Comparison of ENCODE assay signal across 21 mouse cellular contexts in the genomic region with DNA sequence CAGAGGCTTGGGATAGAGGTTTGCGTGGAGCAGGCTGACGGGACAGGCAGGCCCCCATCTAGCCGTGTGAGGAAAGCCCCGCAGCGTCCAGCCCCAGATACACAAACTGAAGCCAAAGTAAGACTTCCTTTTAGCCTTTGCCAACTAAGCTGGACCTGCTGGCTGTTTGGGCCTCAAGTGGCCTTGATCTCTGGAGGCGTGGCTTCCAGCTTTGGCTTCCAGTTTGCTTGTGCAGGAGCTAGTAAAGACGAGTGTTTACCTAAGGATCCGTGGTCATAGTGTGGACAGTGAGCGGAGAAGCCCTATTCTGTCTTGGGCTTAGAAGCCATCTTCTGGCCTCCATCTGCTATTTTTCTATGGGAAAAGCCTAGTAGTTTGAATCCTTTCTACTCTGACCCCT. TPM values are rescaled to one million over a fixed set of nuclear protein-coding genes. Genes with fewer than 3 reads are reported as not detected.
A peak's percentile ranks its signal among the peaks of the same experiment; 100 is the strongest.
DNase-seq lines count a peak whose midpoint lies in the region; ATAC-seq and TF ChIP-seq lines count a peak whose summit lies in the region.
"Had no signal": no experiment of that assay in that cellular context is flagged by ENCODE, and none has a peak within 500 bp of the region (broad histone marks: within the 10 kb centered on the region; RNA-seq: fewer than 3 reads in every experiment).

No protein-coding gene starts in this region.

- no peaks in the 10 kb centered on the region for H3K27me3 ChIP-seq in liver, adult 2 months (ENCODE audit: control insufficient read depth, insufficient read depth, low read length)
- no peaks in the 10 kb centered on the region for H3K27me3 ChIP-seq in liver, embryonic 12.5 days (replicated peaks)
- H3K27me3 ChIP-seq: forebrain, embryonic 13.5 days had no signal

- H3K4me1 ChIP-seq in liver, adult 2 months (ENCODE audit: control insufficient read depth, insufficient read depth, low read length) = peaks cover 12% of the 10 kb centered on the region
- H3K4me1 ChIP-seq in liver, embryonic 12.5 days = peaks cover 12% of the 10 kb centered on the region
- H3K4me1 ChIP-seq: forebrain, embryonic 13.5 days had no signal

- no peak for TF ChIP-seq CTCF in liver, adult 2 months (IDR thresholded peaks at IDR 0.05; ENCODE audit: low read depth, low read length)

- peak; percentile 93 for DNase-seq in liver, adult 2 months (ENCODE audit: extremely low read depth, low read depth, low spot score)
- peak; percentile 42 for DNase-seq in testis, postnatal 10 days (ENCODE audit: low spot score)
- DNase-seq in testis, postnatal 14 days (ENCODE audit: low spot score) = no peak
- DNase-seq in adrenal gland, postnatal 14 days = peak; percentile 48
- DNase-seq in yolk sac, embryonic 10.5 days (ENCODE audit: low spot score) = peak; percentile 59
- DNase-seq: cerebellum, adult 8-10 months; gastrocnemius, postnatal 25 days; lung, embryonic 14.5 days had no signal

- H3K27ac ChIP-seq in liver, adult 2 months (replicated peaks; ENCODE audit: insufficient read depth, low read depth, low read length) = peak overlapping the region; percentile 55
- H3K27ac ChIP-seq in liver, embryonic 12.5 days = no peak overlapping the region
- H3K27ac ChIP-seq: forebrain, embryonic 13.5 days; hindbrain, embryonic 10.5 days; hindbrain, postnatal 0 days; layer of hippocampus, adult 2 months had no signal

- no peak overlapping the region for H3K4me3 ChIP-seq in liver, adult 2 months (ENCODE audit: insufficient read depth, low read depth, low read length)
- no peak overlapping the region for H3K4me3 ChIP-seq in liver, embryonic 12.5 days
- H3K4me3 ChIP-seq: forebrain, embryonic 13.5 days; hindbrain, embryonic 10.5 days; layer of hippocampus, adult 2 months had no signal

- no peak for ATAC-seq in liver, embryonic 12.5 days
- ATAC-seq in megakaryocyte-erythroid progenitor cell, adult 5-6 weeks (replicated peaks; ENCODE audit: low FRiP score, low TSS enrichment, poor library complexity, severe bottlenecking) = no peak
- ATAC-seq: forebrain, embryonic 13.5 days; hindbrain, postnatal 0 days; intestine, postnatal 0 days; midbrain, embryonic 16.5 days had no signal

- no peaks in the 10 kb centered on the region for H3K9me3 ChIP-seq in liver, embryonic 12.5 days (replicated peaks)
- H3K9me3 ChIP-seq: forebrain, embryonic 13.5 days; hindbrain, embryonic 10.5 days had no signal

- TF ChIP-seq POLR2A in liver, adult 2 months (IDR thresholded peaks at IDR 0.05; ENCODE audit: extremely low read depth, insufficient read depth, low read length) = no peak

- no peak overlapping the region for H3K4me2 ChIP-seq in liver, embryonic 12.5 days
- H3K4me2 ChIP-seq: forebrain, embryonic 13.5 days; lung, embryonic 14.5 days had no signal

- no peak overlapping the region for H3K9ac ChIP-seq in liver, adult 2 months (ENCODE audit: low read depth, low read length)
- no peak overlapping the region for H3K9ac ChIP-seq in liver, embryonic 12.5 days
- H3K9ac ChIP-seq: forebrain, embryonic 13.5 days; lung, embryonic 14.5 days had no signal

- 11% methylated on average over 9 of the region's 9 CpGs for WGBS in liver, adult 2 months
- 77% methylated on average over 9 of the region's 9 CpGs for WGBS in liver, embryonic 12.5 days (ENCODE audit: insufficient replicate concordance)

- peaks cover 5% of the 10 kb centered on the region; the same call in 1 of the 2 replicates for H3K79me2 ChIP-seq in liver, adult 2 months (ENCODE audit: control insufficient read depth, insufficient read depth, low read length)

- no peaks in the 10 kb centered on the region; the same call in 1 of the 2 replicates for H3K36me3 ChIP-seq in liver, adult 2 months (ENCODE audit: control insufficient read depth, insufficient read depth, low read length)
- no peaks in the 10 kb centered on the region for H3K36me3 ChIP-seq in liver, embryonic 12.5 days
- H3K36me3 ChIP-seq: hindbrain, embryonic 10.5 days had no signal

RNA-seq across cellular contexts. Expression of gene Cd160, which starts 16.7 kb away (rescaled TPM):
- total RNA-seq in liver, adult 2 months (2014; rRNA removed) = 0.37 and 0.67 TPM in 2 replicates
- 0.16 and 0.22 TPM in 2 replicates for polyA plus RNA-seq in liver, adult 2 months (2012; rRNA removed)
- 0.08 and 0.13 TPM in 2 replicates for polyA plus RNA-seq in liver, embryonic 12.5 days (2016; fragmentation: Nextera tagmentation; extraction: Ambion mirVana)
- total RNA-seq in adrenal gland, postnatal 14 days (2021) = not detected in 2 replicates
- total RNA-seq in megakaryocyte-erythroid progenitor cell, adult 5-6 weeks (2014; fragmentation: Nextera tagmentation) = 0.76 and 3.2 TPM in 2 replicates
- total RNA-seq in megakaryocyte-erythroid progenitor cell, adult 5-6 weeks (2017) = 0.46 and 2.0 TPM in 2 replicates
- total RNA-seq: common myeloid progenitor, adult 5-6 weeks; gastrocnemius, postnatal 25 days; hindbrain, postnatal 0 days; layer of hippocampus, adult 2 months; left cerebral cortex, postnatal 25 days had no signal
- polyA plus RNA-seq: embryonic facial prominence, embryonic 11.5 days had no signal

RNA-seq across cellular contexts. Expression of gene Pdzk1, which starts 16.7 kb away (rescaled TPM):
- total RNA-seq in liver, adult 2 months (2014; rRNA removed) = 48.5 and 60.4 TPM in 2 replicates
- polyA plus RNA-seq in liver, adult 2 months (2012; rRNA removed) = 20.1 and 22.7 TPM in 2 replicates
- polyA plus RNA-seq in liver, embryonic 12.5 days (2016; fragmentation: Nextera tagmentation; extraction: Ambion mirVana) = 6.1 and 6.4 TPM in 2 replicates
- 0.26 and 4.2 TPM in 2 replicates for total RNA-seq in adrenal gland, postnatal 14 days (2021)
- not detected in 2 replicates for total RNA-seq in megakaryocyte-erythroid progenitor cell, adult 5-6 weeks (2014; fragmentation: Nextera tagmentation)
- not detected in 2 replicates for total RNA-seq in megakaryocyte-erythroid progenitor cell, adult 5-6 weeks (2017)
- total RNA-seq: gastrocnemius, postnatal 25 days had no signal
- polyA plus RNA-seq: embryonic facial prominence, embryonic 11.5 days; forebrain, embryonic 13.5 days had no signal

RNA-seq across cellular contexts. Expression of gene Gja5, which starts 58.7 kb away (rescaled TPM):
- total RNA-seq in liver, adult 2 months (2014; rRNA removed) = 0.55 and 0.87 TPM in 2 replicates
- 0.51 and 0.82 TPM in 2 replicates for polyA plus RNA-seq in liver, adult 2 months (2012; rRNA removed)
- 2.5 TPM in 2 replicates for polyA plus RNA-seq in liver, embryonic 12.5 days (2016; fragmentation: Nextera tagmentation; extraction: Ambion mirVana)
- total RNA-seq in adrenal gland, postnatal 14 days (2021) = 3.4 and 4.0 TPM in 2 replicates
- total RNA-seq in megakaryocyte-erythroid progenitor cell, adult 5-6 weeks (2014; fragmentation: Nextera tagmentation) = not detected in 2 replicates
- total RNA-seq in megakaryocyte-erythroid progenitor cell, adult 5-6 weeks (2017) = not detected in 2 replicates
- total RNA-seq: megakaryocyte, adult 5-6 weeks; neutrophil, adult 5-6 weeks had no signal

RNA-seq across cellular contexts. Expression of gene Gpr89, which starts 59.3 kb away (rescaled TPM):
- total RNA-seq in liver, adult 2 months (2014; rRNA removed) = 18.7 and 20.4 TPM in 2 replicates
- 25.5 and 26.5 TPM in 2 replicates for polyA plus RNA-seq in liver, adult 2 months (2012; rRNA removed)
- 33.5 and 34.5 TPM in 2 replicates for polyA plus RNA-seq in liver, embryonic 12.5 days (2016; fragmentation: Nextera tagmentation; extraction: Ambion mirVana)
- total RNA-seq in adrenal gland, postnatal 14 days (2021) = 27.0 and 29.2 TPM in 2 replicates
- 28.0 and 28.6 TPM in 2 replicates for total RNA-seq in megakaryocyte-erythroid progenitor cell, adult 5-6 weeks (2014; fragmentation: Nextera tagmentation)
- 28.5 and 35.0 TPM in 2 replicates for total RNA-seq in megakaryocyte-erythroid progenitor cell, adult 5-6 weeks (2017)
